Mouse (Mus musculus) kidney, adult 2 months (tissue): Measurements from ENCODE around the gene Zfand6.

Experiments used
- CTCF ChIP-seq: fragments of 200-500 bp; conservative IDR thresholded peaks from 2 replicates; pipeline ENCODE4 v1.5.1; 2011; ENCODE audit warnings: low read depth, mild to moderate bottlenecking, control low read depth, low read length, moderate library complexity, mixed read lengths; ENCODE audit not compliant: insufficient read depth, insufficient read length
- POLR2A ChIP-seq: fragments of 200-500 bp; IDR thresholded peaks from one replicate; pipeline ENCODE4 v1.6.1; 2011; ENCODE audit warnings: low read depth, low read length, control low read depth

DNA sequence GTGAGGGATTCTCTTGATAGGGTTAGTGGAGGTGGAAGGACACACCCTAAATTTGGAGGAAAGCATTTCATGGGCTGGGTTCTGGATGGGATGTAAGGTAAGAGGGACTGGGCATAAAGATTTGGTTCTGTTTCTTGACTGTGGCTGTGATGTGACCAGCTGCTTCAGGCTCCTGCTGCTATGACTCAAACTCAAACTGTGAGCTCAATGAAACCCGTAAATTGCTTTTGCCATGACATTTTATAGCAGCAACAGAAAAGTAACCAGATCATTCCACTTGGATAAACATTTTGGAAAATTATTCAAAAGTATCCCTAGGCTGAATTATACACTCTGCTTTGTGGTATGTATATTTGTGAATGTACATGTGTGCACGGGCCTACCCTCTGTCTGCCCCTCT, 99.1 kb downstream of the Zfand6 start:
- TF ChIP-seq POLR2A (no peak), CTCF (no peak)
